Comparison of ENCODE assay signal across 7 mouse cellular contexts in the genomic region with DNA sequence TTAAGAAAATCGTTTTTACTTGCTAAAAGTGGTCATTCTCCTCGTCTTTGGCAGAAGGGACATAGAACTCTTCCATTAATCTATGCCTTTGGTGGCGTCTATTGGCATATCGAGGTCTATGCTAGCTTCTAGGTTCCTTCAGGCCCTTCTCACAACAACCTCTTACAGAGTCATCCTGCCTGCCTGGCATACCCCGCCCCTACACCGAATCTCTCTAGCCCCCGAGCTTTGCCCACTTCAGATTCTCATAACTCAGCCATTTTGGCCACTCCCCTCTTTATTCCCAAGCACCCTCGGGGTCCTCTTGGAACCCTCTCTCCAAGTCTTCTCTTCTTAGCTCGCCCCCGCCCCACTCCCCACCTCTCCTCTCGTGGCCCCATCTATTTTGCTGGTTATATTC. TPM values are rescaled to one million over a fixed set of nuclear protein-coding genes. Genes with fewer than 3 reads are reported as not detected.
DNase-seq lines count a peak whose midpoint lies in the region; ATAC-seq and TF ChIP-seq lines count a peak whose summit lies in the region.

No protein-coding gene starts in this region.

- DNase-seq in left cerebral cortex, adult 2 months (ENCODE audit: extremely low spot score in 1 of 2, low spot score in 2 of 2) = no peak
- DNase-seq in left cerebral cortex, postnatal 36 days (ENCODE audit: low spot score in 2 of 2) = no peak
- peak; percentile 33 for DNase-seq in NIH3T3 (ENCODE audit: low read depth)
- peak; percentile 22 for DNase-seq in neural tube, embryonic 10.5 days (ENCODE audit: extremely low spot score, low spot score)
- DNase-seq in ovary, postnatal 36 days (ENCODE audit: low spot score) = no peak

- H3K9me3 ChIP-seq in embryonic facial prominence, embryonic 12.5 days = no peaks in the 10 kb centered on the region
- no peaks in the 10 kb centered on the region for H3K9me3 ChIP-seq in intestine, embryonic 16.5 days (ENCODE audit: control insufficient read depth, low read length)

- peak overlapping the region; percentile 83 for H3K4me2 ChIP-seq in embryonic facial prominence, embryonic 12.5 days (replicated peaks)
- peak overlapping the region; percentile 89 for H3K4me2 ChIP-seq in intestine, embryonic 16.5 days (ENCODE audit: low read depth, low read length)

- intact Hi-C loops in left cerebral cortex, adult 2 months (cut with DNase I) = loop anchor here (1.0 to 5.0 kb wide), 2 partner anchors 64 to 192 kb away; a partner anchor contains a TSS
- intact Hi-C loops in left cerebral cortex, postnatal 36 days (cut with DNase I) = loop anchor here (10.0 kb wide), 1 partner anchor 199 kb away; a partner anchor contains a TSS

- 7% methylated on average over 11 of the region's 11 CpGs for WGBS in embryonic facial prominence, embryonic 12.5 days
- 5% methylated on average over 11 of the region's 11 CpGs for WGBS in intestine, embryonic 16.5 days

- peak overlapping the region; percentile 64 for H3K27ac ChIP-seq in left cerebral cortex, adult 2 months
- H3K27ac ChIP-seq in embryonic facial prominence, embryonic 12.5 days = no peak overlapping the region
- H3K27ac ChIP-seq in intestine, embryonic 16.5 days (ENCODE audit: low read length) = no peak overlapping the region

- H3K4me1 ChIP-seq in embryonic facial prominence, embryonic 12.5 days = 0 out of 2 replicates have a peak, but pooled peaks cover 6% of the 10 kb centered on the region
- H3K4me1 ChIP-seq in intestine, embryonic 16.5 days (ENCODE audit: control insufficient read depth, insufficient read depth, low read length) = peaks cover 4% of the 10 kb centered on the region; the same call in 1 of the 2 replicates

- no peak for TF ChIP-seq CTCF in left cerebral cortex, adult 2 months (IDR thresholded peaks at IDR 0.05)

- no peak; the same call in 1 of the 2 replicates for ATAC-seq in embryonic facial prominence, embryonic 12.5 days (ENCODE audit: insufficient number of reproducible peaks, insufficient read depth, low FRiP score, low TSS enrichment)
- ATAC-seq in intestine, embryonic 16.5 days = peak; percentile 57

- H3K9ac ChIP-seq in embryonic facial prominence, embryonic 12.5 days = peak overlapping the region; percentile 66
- peak overlapping the region; percentile 84 for H3K9ac ChIP-seq in intestine, embryonic 16.5 days (ENCODE audit: low read depth, low read length)

- H3K27me3 ChIP-seq in embryonic facial prominence, embryonic 12.5 days = 0 out of 2 replicates have a peak, but pooled peaks cover 3% of the 10 kb centered on the region
- H3K27me3 ChIP-seq in intestine, embryonic 16.5 days (replicated peaks; ENCODE audit: control insufficient read depth, insufficient read depth, low read length) = no peaks in the 10 kb centered on the region

- H3K36me3 ChIP-seq in embryonic facial prominence, embryonic 12.5 days = peaks cover 14% of the 10 kb centered on the region
- peaks cover 2% of the 10 kb centered on the region; the same call in 1 of the 2 replicates for H3K36me3 ChIP-seq in intestine, embryonic 16.5 days (ENCODE audit: control insufficient read depth, insufficient read depth, low read length)

- peak overlapping the region; percentile 68 for H3K4me3 ChIP-seq in left cerebral cortex, adult 2 months
- H3K4me3 ChIP-seq in embryonic facial prominence, embryonic 12.5 days = peak overlapping the region; percentile 68
- H3K4me3 ChIP-seq in intestine, embryonic 16.5 days (ENCODE audit: low read length) = peak overlapping the region; percentile 72

RNA-seq across cellular contexts. Expression of a gene that starts 0.5 kb away (rescaled TPM):
- total RNA-seq in left cerebral cortex, adult 2 months (2021) = 1 to 10 TPM; 4.7 to 5.2 TPM
- total RNA-seq in left cerebral cortex, postnatal 36 days (2021) = 1 to 10 TPM; 4.0 to 5.7 TPM
- polyA plus RNA-seq in embryonic facial prominence, embryonic 12.5 days (2016; fragmentation: Nextera tagmentation; extraction: Ambion mirVana) = 54.8 and 59.3 TPM in 2 replicates
- 33.7 and 39.4 TPM in 2 replicates for polyA plus RNA-seq in intestine, embryonic 16.5 days (2015; fragmentation: Nextera tagmentation; extraction: Ambion mirVana)

RNA-seq across cellular contexts. Expression of a gene that starts 6.1 kb away (rescaled TPM):
- not detected for total RNA-seq in left cerebral cortex, adult 2 months (2021)
- not detected for total RNA-seq in left cerebral cortex, postnatal 36 days (2021)
- not detected in 2 replicates for polyA plus RNA-seq in embryonic facial prominence, embryonic 12.5 days (2016; fragmentation: Nextera tagmentation; extraction: Ambion mirVana)
- polyA plus RNA-seq in intestine, embryonic 16.5 days (2015; fragmentation: Nextera tagmentation; extraction: Ambion mirVana) = not detected in 2 replicates

RNA-seq across cellular contexts. Expression of a gene that starts 15.2 kb away (rescaled TPM):
- total RNA-seq in left cerebral cortex, adult 2 months (2021) = 10 to 100 TPM; 67.7 to 67.8 TPM
- 10 to 100 TPM; 67.4 to 74.4 TPM for total RNA-seq in left cerebral cortex, postnatal 36 days (2021)
- polyA plus RNA-seq in embryonic facial prominence, embryonic 12.5 days (2016; fragmentation: Nextera tagmentation; extraction: Ambion mirVana) = 151 and 154 TPM in 2 replicates
- polyA plus RNA-seq in intestine, embryonic 16.5 days (2015; fragmentation: Nextera tagmentation; extraction: Ambion mirVana) = 93.8 and 95.7 TPM in 2 replicates

RNA-seq across cellular contexts. Expression of a gene that starts 29.7 kb away (rescaled TPM):
- not detected for total RNA-seq in left cerebral cortex, adult 2 months (2021)
- total RNA-seq in left cerebral cortex, postnatal 36 days (2021) = not detected
- not detected in 2 replicates for polyA plus RNA-seq in embryonic facial prominence, embryonic 12.5 days (2016; fragmentation: Nextera tagmentation; extraction: Ambion mirVana)
- not detected in 2 replicates for polyA plus RNA-seq in intestine, embryonic 16.5 days (2015; fragmentation: Nextera tagmentation; extraction: Ambion mirVana)

RNA-seq across cellular contexts. Expression of a gene that starts 33.4 kb away (rescaled TPM):
- not detected for total RNA-seq in left cerebral cortex, adult 2 months (2021)
- total RNA-seq in left cerebral cortex, postnatal 36 days (2021) = not detected
- not detected in 2 replicates for polyA plus RNA-seq in embryonic facial prominence, embryonic 12.5 days (2016; fragmentation: Nextera tagmentation; extraction: Ambion mirVana)
- polyA plus RNA-seq in intestine, embryonic 16.5 days (2015; fragmentation: Nextera tagmentation; extraction: Ambion mirVana) = 4.7 and 4.8 TPM in 2 replicates

Comparison
In these comparisons a context has a peak if more than half of its experiments do, and no peak if none do; other contexts are left out.
1. DNase-seq: peak in NIH3T3 (single experiment) and neural tube, embryonic 10.5 days (single experiment); none in left cerebral cortex, adult 2 months (0 of 2), left cerebral cortex, postnatal 36 days (0 of 2) and ovary, postnatal 36 days (single experiment).
2. Peak in every context shown above with its lines, with median percentiles within 50 percentile points of each other: H3K4me3 ChIP-seq.